Comparison of ENCODE assay signal across 22 mouse cellular contexts in genomic region chr5:135607581-135607980, GRCm38 (mm10). TPM values are rescaled to one million over a fixed set of nuclear protein-coding genes. Genes with fewer than 3 reads are reported as not detected.
"Had no signal": no experiment of that assay in that cellular context is flagged by ENCODE, and none has a peak within 500 bp of the region (broad histone marks: within the 10 kb centered on the region; RNA-seq: fewer than 3 reads in every experiment).

No protein-coding gene starts in this region.

- DNase-seq: left cerebral cortex, postnatal 4 days; liver; liver, embryonic 13.5 days; liver, postnatal 0 days; lung, adult 18-20 months; lung, adult 2 months; lung, embryonic 14.5 days; lung, postnatal 10 days; lung, postnatal 14 days; lung, postnatal 36 days; lung, postnatal 4 days; midbrain, embryonic 14.5 days had no signal

RNA-seq across cellular contexts. Expression of gene Ccl24, which starts 34.7 kb away (rescaled TPM):
- total RNA-seq: left cerebral cortex, postnatal 14 days; megakaryocyte-erythroid progenitor cell, adult 5-6 weeks; monocyte, adult 5-6 weeks had no signal

RNA-seq across cellular contexts. Expression of gene Ccl26, which starts 44.2 kb away (rescaled TPM):
- total RNA-seq: left cerebral cortex, postnatal 10 days; left cerebral cortex, postnatal 14 days; left cerebral cortex, postnatal 25 days; left cerebral cortex, postnatal 36 days; left cerebral cortex, postnatal 4 days; liver, adult 2 months; megakaryocyte progenitor cell, adult 5-6 weeks; megakaryocyte, adult 5-6 weeks; megakaryocyte-erythroid progenitor cell, adult 5-6 weeks; midbrain, postnatal 0 days; monocyte, adult 5-6 weeks had no signal
